In genomic region chr15:103310365-103310910, GRCm38 (mm10) we compare ENCODE assay signal across 20 mouse cellular contexts. TPM values are rescaled to one million over a fixed set of nuclear protein-coding genes. Genes with fewer than 3 reads are reported as not detected.
DNase-seq lines count a peak whose midpoint lies in the region; ATAC-seq and TF ChIP-seq lines count a peak whose summit lies in the region.
"Had no signal": no experiment of that assay in that cellular context is flagged by ENCODE, and none has a peak within 500 bp of the region (broad histone marks: within the 10 kb centered on the region; RNA-seq: fewer than 3 reads in every experiment).

Gene Gpr84, minus strand, starts transcription at chr15:103310612.

- peak within 1 kb of the TSS; percentile 30 for H3K4me3 ChIP-seq in liver, postnatal 0 days (ENCODE audit: low read depth, low read length)
- H3K4me3 ChIP-seq in stomach, postnatal 0 days (ENCODE audit: low read depth, low read length), result no peak within 1 kb of the TSS
- H3K4me3 ChIP-seq: gastrocnemius, adult 2 months; heart, adult 2 months; hindbrain, embryonic 13.5 days; lung, embryonic 15.5 days; neural tube, embryonic 15.5 days had no signal

- H3K9me3 ChIP-seq in liver, postnatal 0 days (ENCODE audit: low read length), result no peaks in the 10 kb centered on the region
- no peaks in the 10 kb centered on the region for H3K9me3 ChIP-seq in stomach, postnatal 0 days (ENCODE audit: control insufficient read depth, low read length)
- H3K9me3 ChIP-seq: hindbrain, embryonic 13.5 days; limb, embryonic 12.5 days; lung, embryonic 15.5 days; neural tube, embryonic 15.5 days had no signal

- intact Hi-C loops in gastrocnemius, postnatal 14 days (cut with DNase I; ENCODE audit: low total_unique reads), result no loop called here

- peak within 1 kb of the TSS; percentile 60 for H3K27ac ChIP-seq in liver, postnatal 0 days (ENCODE audit: low read depth)
- H3K27ac ChIP-seq in stomach, postnatal 0 days (replicated peaks), result no peak within 1 kb of the TSS
- H3K27ac ChIP-seq: gastrocnemius, adult 2 months; heart, adult 2 months; hindbrain, embryonic 13.5 days; limb, embryonic 12.5 days; lung, embryonic 15.5 days; neural tube, embryonic 15.5 days had no signal

- H3K9ac ChIP-seq in liver, postnatal 0 days (replicated peaks), result no peak within 1 kb of the TSS
- H3K9ac ChIP-seq in stomach, postnatal 0 days (ENCODE audit: low read length), result no peak within 1 kb of the TSS
- H3K9ac ChIP-seq: limb, embryonic 12.5 days; lung, embryonic 15.5 days; neural tube, embryonic 15.5 days had no signal

- WGBS in liver, postnatal 0 days (ENCODE audit: insufficient replicate concordance), result 20% methylated on average over 6 of the region's 6 CpGs
- 73% methylated on average over 6 of the region's 6 CpGs for WGBS in stomach, postnatal 0 days

- 0 out of 2 replicates have a peak, but pooled peaks cover 2% of the 10 kb centered on the region for H3K27me3 ChIP-seq in liver, postnatal 0 days (ENCODE audit: insufficient read depth, low read length)
- H3K27me3 ChIP-seq in splenic B cell, adult 2 months (ENCODE audit: control insufficient read depth, insufficient read depth, low read length, poor library complexity, severe bottlenecking), result no peaks in the 10 kb centered on the region
- H3K27me3 ChIP-seq in stomach, postnatal 0 days (ENCODE audit: control insufficient read depth, insufficient read depth, low read length), result no peaks in the 10 kb centered on the region

- no peak for TF ChIP-seq EP300 in liver, postnatal 0 days (IDR thresholded peaks at IDR 0.05; ENCODE audit: low read depth)
- no peak for TF ChIP-seq EP300 in stomach, postnatal 0 days (optimal IDR thresholded peaks at IDR 0.05)

- peak; percentile 33 for ATAC-seq in common myeloid progenitor, adult 5-6 weeks (replicated peaks; ENCODE audit: low read depth, poor library complexity, severe bottlenecking)
- no peak for ATAC-seq in liver, postnatal 0 days
- no peak for ATAC-seq in stomach, postnatal 0 days (ENCODE audit: low FRiP score, low TSS enrichment)
- ATAC-seq: forebrain, postnatal 0 days had no signal

- peak; percentile 23 for DNase-seq in lung, postnatal 36 days
- no peak for DNase-seq in lung, postnatal 10 days
- DNase-seq in liver, postnatal 0 days, result no peak
- peak; percentile 20 for DNase-seq in splenic B cell, adult 2 months (ENCODE audit: low read depth, low spot score)
- DNase-seq in stomach, postnatal 0 days (ENCODE audit: low spot score), result no peak
- DNase-seq in gastrocnemius, postnatal 14 days, result no peak
- DNase-seq: adrenal gland, adult 8-10 months; cerebellum, adult 8-10 months; forebrain, postnatal 0 days; gastrocnemius, adult 2 months; heart, adult 2 months; heart, postnatal 10 days; kidney, adult 9 months; thymus, adult 2 months had no signal

- H3K4me1 ChIP-seq in liver, postnatal 0 days (ENCODE audit: insufficient read depth), result peaks cover 40% of the 10 kb centered on the region
- 0 out of 2 replicates have a peak, but pooled peaks cover 2% of the 10 kb centered on the region for H3K4me1 ChIP-seq in stomach, postnatal 0 days (replicated peaks; ENCODE audit: control insufficient read depth, insufficient read depth)

- no peak for TF ChIP-seq CTCF in liver, postnatal 0 days (IDR thresholded peaks at IDR 0.05; ENCODE audit: low read depth)
- no peak for TF ChIP-seq CTCF in stomach, postnatal 0 days (IDR thresholded peaks at IDR 0.05; ENCODE audit: low read depth)

- H3K4me2 ChIP-seq in liver, postnatal 0 days (ENCODE audit: low read depth, low read length), result peak within 1 kb of the TSS; percentile 65
- H3K4me2 ChIP-seq in stomach, postnatal 0 days (replicated peaks; ENCODE audit: low read depth), result no peak within 1 kb of the TSS
- H3K4me2 ChIP-seq: hindbrain, embryonic 13.5 days had no signal

- no peaks in the 10 kb centered on the region for H3K36me3 ChIP-seq in liver, postnatal 0 days (replicated peaks; ENCODE audit: insufficient read depth, low read length)
- H3K36me3 ChIP-seq in splenic B cell, adult 2 months (ENCODE audit: control insufficient read depth, insufficient read depth, low read length, poor library complexity, severe bottlenecking), result no peaks in the 10 kb centered on the region
- H3K36me3 ChIP-seq in stomach, postnatal 0 days (ENCODE audit: control insufficient read depth, insufficient read depth, low read length), result peaks cover 4% of the 10 kb centered on the region; the same call in 1 of the 2 replicates
- H3K36me3 ChIP-seq: lung, embryonic 15.5 days had no signal

RNA-seq across cellular contexts. Expression of gene Gpr84, which starts in this region (rescaled TPM):
- not detected in 2 replicates for total RNA-seq in common myeloid progenitor, adult 5-6 weeks (2017)
- 1.1 and 1.8 TPM in 2 replicates for polyA plus RNA-seq in liver, postnatal 0 days (2015; fragmentation: Nextera tagmentation; extraction: Ambion mirVana)
- 0.30 and 0.46 TPM in 2 replicates for polyA plus RNA-seq in stomach, postnatal 0 days (2015; fragmentation: Nextera tagmentation; extraction: Ambion mirVana)
- total RNA-seq in gastrocnemius, postnatal 14 days (2021), result not detected
- total RNA-seq: adrenal gland, adult 8-10 months; gastrocnemius, adult 2 months; heart, adult 2 months; heart, postnatal 10 days had no signal
- polyA plus RNA-seq: urinary bladder, adult 2 months had no signal

Comparison
In these comparisons a context has a peak if more than half of its experiments do, and no peak if none do; other contexts are left out.
1. DNase-seq: peak in lung, postnatal 36 days (single experiment) and splenic B cell, adult 2 months (single experiment); none in lung, postnatal 10 days (single experiment), liver, postnatal 0 days (single experiment), stomach, postnatal 0 days (single experiment) and gastrocnemius, postnatal 14 days (single experiment).
2. Peak in ATAC-seq in common myeloid progenitor, adult 5-6 weeks; RNA of the gene not detected or under 1 TPM.